Mouse (Mus musculus) common myeloid progenitor, adult 5-6 weeks (primary cell): ENCODE measurements around the gene Sephs1. TPM values are rescaled to one million over a fixed set of nuclear protein-coding genes. Genes with fewer than 3 reads are reported as not detected.

ENCODE experiments used
- ATAC-seq: replicated peaks from 2 replicates; pipeline ENCODE4 v1.8.0; 2016; ENCODE audit warnings: low read depth, mild to moderate bottlenecking, moderate TSS enrichment, inconsistent platforms; ENCODE audit not compliant: poor library complexity, severe bottlenecking
- total RNA-seq: library from RNA; stranded (forward); fragments of 200-1000, 187-1606 nt; gene quantifications from 2 replicates; pipeline ENCODE4 v1.2.3, GENCODE M21; 2017

Sephs1 gene
- total RNA-seq, 1 experiment from 2014 or later, result 36.6 TPM

- ATAC-seq, result no peak
These were observed 76.7 kb downstream of the Sephs1 start for GRCm38 (mm10) chr2:4958039-4958438.

Other genes with a start within 250 kb of the Sephs1 start
- gene Prpf18, start 229.5 kb upstream of the Sephs1 start, total RNA-seq, result 72.1 and 101 TPM in 2 replicates
- gene Bend7, start 163.7 kb upstream of the Sephs1 start, total RNA-seq, result 0.69 and 1.2 TPM in 2 replicates
- gene Phyh, start 37.5 kb downstream of the Sephs1 start, total RNA-seq, result 18.6 and 27.3 TPM in 2 replicates
- not detected in 2 replicates for gene Ucma, start 94.6 kb downstream of the Sephs1 start, total RNA-seq
- 72.3 and 89.8 TPM in 2 replicates for gene Mcm10, start 131.2 kb downstream of the Sephs1 start, total RNA-seq
- 66.8 and 90.9 TPM in 2 replicates for gene Optn, start 182.5 kb downstream of the Sephs1 start, total RNA-seq